In genomic region chr6:118644866-118645265, GRCm38 (mm10) we compare ENCODE assay signal across 25 mouse cellular contexts.
DNase-seq lines count a peak whose midpoint lies in the region; ATAC-seq lines count a peak whose summit lies in the region.
"Had no signal": no experiment of that assay in that cellular context is flagged by ENCODE, and none has a peak within 500 bp of the region (broad histone marks: within the 10 kb centered on the region; RNA-seq: fewer than 3 reads in every experiment).

No protein-coding gene starts in this region.

- H3K4me2 ChIP-seq in heart, embryonic 12.5 days: no peak overlapping the region
- H3K4me2 ChIP-seq: forebrain, embryonic 13.5 days; hindbrain, embryonic 13.5 days had no signal

- H3K36me3 ChIP-seq in heart, embryonic 12.5 days: peaks cover 26% of the 10 kb centered on the region

- no peak for ATAC-seq in heart, embryonic 12.5 days (ENCODE audit: insufficient number of reproducible peaks, low FRiP score)
- ATAC-seq: activated CD4-positive, CD25-positive, alpha-beta regulatory T cell, adult 4 months; forebrain, embryonic 13.5 days; intestine, embryonic 16.5 days had no signal

- no peak overlapping the region for H3K27ac ChIP-seq in heart, embryonic 12.5 days (ENCODE audit: poor library complexity, severe bottlenecking)
- H3K27ac ChIP-seq: forebrain, embryonic 13.5 days; hindbrain, embryonic 13.5 days; kidney, postnatal 0 days; liver, embryonic 14.5 days; macrophage had no signal

- H3K9me3 ChIP-seq in heart, embryonic 12.5 days (replicated peaks): no peaks in the 10 kb centered on the region
- H3K9me3 ChIP-seq: forebrain, embryonic 13.5 days; hindbrain, embryonic 13.5 days had no signal

- no peaks in the 10 kb centered on the region for H3K4me1 ChIP-seq in heart, embryonic 12.5 days (replicated peaks)
- H3K4me1 ChIP-seq: forebrain, embryonic 13.5 days had no signal

- no peak overlapping the region for H3K4me3 ChIP-seq in heart, embryonic 12.5 days
- H3K4me3 ChIP-seq: forebrain, embryonic 13.5 days; hindbrain, embryonic 13.5 days had no signal

- H3K27me3 ChIP-seq in heart, embryonic 12.5 days (replicated peaks): no peaks in the 10 kb centered on the region
- H3K27me3 ChIP-seq: forebrain, embryonic 13.5 days; hindbrain, embryonic 13.5 days had no signal

- intact Hi-C loops in heart, postnatal 36 days (cut with DNase I): loop anchor here (5.0 to 10.0 kb wide), 3 partner anchors 277 to 700 kb away; no protein-coding TSS in a partner anchor

- 74% methylated on average over 12 of the region's 12 CpGs for WGBS in heart, embryonic 12.5 days

- peak; percentile 28 for DNase-seq in adrenal gland, adult 2 months
- no peak for DNase-seq in adrenal gland, adult 18-20 months (ENCODE audit: low spot score in 2 of 2)
- DNase-seq in cerebellum, postnatal 14 days: peak; percentile 52 to 55
- DNase-seq in cerebellum, postnatal 4 days (ENCODE audit: low spot score in 2 of 2): no peak
- peak; percentile 22 for DNase-seq in heart, adult 8-10 months (ENCODE audit: low spot score)
- peak; percentile 10 to 16 for DNase-seq in heart, postnatal 36 days
- no peak for DNase-seq in urinary bladder, adult 18-20 months (ENCODE audit: low spot score in 2 of 2)
- DNase-seq: cerebellum, adult 9-11 months; gastrocnemius, postnatal 14 days; kidney, adult 8-10 months; kidney, postnatal 4 days; layer of hippocampus, postnatal 36 days; liver; lung, adult 2 months; lung, postnatal 10 days; midbrain, embryonic 14.5 days; thymus, postnatal 4 days had no signal

- no peak overlapping the region for H3K9ac ChIP-seq in heart, embryonic 12.5 days
- H3K9ac ChIP-seq: forebrain, embryonic 13.5 days; hindbrain, embryonic 13.5 days; liver, embryonic 14.5 days had no signal

Comparison
In these comparisons a context has a peak if more than half of its experiments do, and no peak if none do; other contexts are left out.
1. DNase-seq: peak in adrenal gland, adult 2 months (single experiment), cerebellum, postnatal 14 days (2 of 2), heart, adult 8-10 months (single experiment) and heart, postnatal 36 days (2 of 2); none in adrenal gland, adult 18-20 months (0 of 2), cerebellum, postnatal 4 days (0 of 2) and urinary bladder, adult 18-20 months (0 of 2).